Mouse (Mus musculus) embryo, embryonic 11 days (tissue): ENCODE measurements around the gene Rbm8a.

ENCODE experiments used
- DNase-seq: peaks from one replicate; pipeline ENCODE4 v3.0.0-alpha.2; 2015

Rbm8a gene

GRCm38 (mm10) chr3:96673514-96673913, 43.8 kb downstream of the Rbm8a start:
- DNase-seq, result no peak

GRCm38 (mm10) chr3:96674442-96674841, 44.7 kb downstream of the Rbm8a start:
- DNase-seq, result peak; percentile 73

GRCm38 (mm10) chr3:96675171-96675570, 45.4 kb downstream of the Rbm8a start:
- no peak for DNase-seq

GRCm38 (mm10) chr3:96675690-96676089, 46.0 kb downstream of the Rbm8a start:
- no peak for DNase-seq

- DNase-seq, result no peak
Measured at GRCm38 (mm10) chr3:96678456-96678855, 48.7 kb downstream of the Rbm8a start.

- no peak for DNase-seq
Measured at GRCm38 (mm10) chr3:96679159-96679674, 49.5 kb downstream of the Rbm8a start.

- DNase-seq, result no peak
Measured at GRCm38 (mm10) chr3:96680269-96680956, 50.7 kb downstream of the Rbm8a start.
